In the genomic region with DNA sequence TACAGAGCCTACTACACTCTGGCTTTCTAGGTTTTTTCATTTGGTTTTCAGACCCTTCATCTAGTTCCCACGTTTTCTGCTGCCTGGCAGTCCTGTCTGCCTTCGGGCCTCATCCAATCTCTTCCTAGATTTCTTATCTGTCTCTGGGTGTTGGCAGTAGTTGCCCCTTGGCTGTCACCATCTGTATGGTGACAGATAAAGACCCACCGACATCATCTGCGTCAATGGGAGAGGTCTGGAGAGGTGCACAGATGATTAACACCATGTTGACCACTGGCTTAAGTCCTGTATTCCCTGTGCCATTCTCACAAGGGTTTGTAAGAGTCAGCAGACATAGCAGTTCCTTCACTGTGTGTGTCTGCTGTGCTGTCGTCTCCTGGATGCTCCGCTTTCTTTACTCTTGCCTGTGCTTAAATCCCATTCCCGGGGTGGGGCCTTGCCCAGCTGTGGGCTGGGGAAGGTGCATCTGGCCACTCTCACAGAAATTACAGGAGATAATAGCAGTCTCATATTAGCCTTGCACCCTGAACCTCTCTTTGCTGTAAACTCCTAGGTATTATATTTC, we compare ENCODE assay signal across 24 mouse cellular contexts.
DNase-seq lines count a peak whose midpoint lies in the region; ATAC-seq lines count a peak whose summit lies in the region.
"Had no signal": no experiment of that assay in that cellular context is flagged by ENCODE, and none has a peak within 500 bp of the region (broad histone marks: within the 10 kb centered on the region; RNA-seq: fewer than 3 reads in every experiment).

No protein-coding gene starts in this region.

- peak overlapping the region; percentile 26 for H3K27ac ChIP-seq in heart, embryonic 15.5 days
- H3K27ac ChIP-seq in liver, embryonic 12.5 days = peak overlapping the region; percentile 30; the same call in 1 of the 2 replicates
- H3K27ac ChIP-seq: forebrain, embryonic 10.5 days; hindbrain, embryonic 14.5 days; left cerebral cortex, adult 2 months; lung, embryonic 15.5 days; midbrain, embryonic 10.5 days had no signal

- no peaks in the 10 kb centered on the region for H3K27me3 ChIP-seq in heart, embryonic 15.5 days
- H3K27me3 ChIP-seq in liver, embryonic 12.5 days (replicated peaks) = no peaks in the 10 kb centered on the region
- H3K27me3 ChIP-seq: CH12.LX; lung, embryonic 15.5 days had no signal

- no peak overlapping the region for H3K4me3 ChIP-seq in heart, embryonic 15.5 days
- H3K4me3 ChIP-seq in liver, embryonic 12.5 days = no peak overlapping the region
- H3K4me3 ChIP-seq: forebrain, embryonic 10.5 days; left cerebral cortex, adult 2 months; lung, embryonic 15.5 days; midbrain, embryonic 10.5 days had no signal

- H3K4me2 ChIP-seq in heart, embryonic 15.5 days = no peak overlapping the region
- H3K4me2 ChIP-seq in liver, embryonic 12.5 days = no peak overlapping the region
- H3K4me2 ChIP-seq: hindbrain, embryonic 14.5 days; lung, embryonic 15.5 days had no signal

- 38% methylated on average over 7 of the region's 7 CpGs for WGBS in heart, embryonic 15.5 days
- 43% methylated on average over 7 of the region's 7 CpGs for WGBS in liver, embryonic 12.5 days (ENCODE audit: insufficient replicate concordance)

- DNase-seq in heart, adult 18-20 months = no peak
- DNase-seq in c-Kit-positive CD71-positive TER-119-negative erythroid progenitor cells, embryonic 14.5 days (ENCODE audit: low read depth) = peak; percentile 34
- no peak for DNase-seq in right cerebral cortex, postnatal 14 days
- DNase-seq: adrenal gland, postnatal 25 days; cerebellum, adult 11 months; cerebellum, adult 9-11 months; gastrocnemius, postnatal 10 days; heart, adult 11 months; heart, postnatal 36 days; kidney, adult 8-10 months; kidney, postnatal 10 days; lung, postnatal 36 days; spleen, adult 18-20 months had no signal

- no peak for ATAC-seq in heart, embryonic 15.5 days (replicated peaks; ENCODE audit: insufficient number of reproducible peaks, insufficient read depth, low FRiP score, low read depth)
- peak; percentile 88 for ATAC-seq in liver, embryonic 12.5 days
- peak; percentile 80 for ATAC-seq in megakaryocyte progenitor cell, adult 5-6 weeks (replicated peaks; ENCODE audit: poor library complexity)
- ATAC-seq in inflammation-experienced regulatory T-cells, adult 6 months = no peak
- ATAC-seq: forebrain, embryonic 16.5 days had no signal

- H3K9ac ChIP-seq in heart, embryonic 15.5 days = no peak overlapping the region
- no peak overlapping the region for H3K9ac ChIP-seq in liver, embryonic 12.5 days
- H3K9ac ChIP-seq: hindbrain, embryonic 14.5 days; lung, embryonic 15.5 days had no signal

- H3K9me3 ChIP-seq in heart, embryonic 15.5 days (replicated peaks) = no peaks in the 10 kb centered on the region
- H3K9me3 ChIP-seq in liver, embryonic 12.5 days (replicated peaks) = no peaks in the 10 kb centered on the region
- H3K9me3 ChIP-seq: forebrain, embryonic 10.5 days; lung, embryonic 15.5 days; midbrain, embryonic 10.5 days had no signal

- H3K36me3 ChIP-seq in heart, embryonic 15.5 days = peaks cover 28% of the 10 kb centered on the region
- H3K36me3 ChIP-seq in liver, embryonic 12.5 days = peaks cover 72% of the 10 kb centered on the region

- peaks cover 6% of the 10 kb centered on the region for H3K4me1 ChIP-seq in heart, embryonic 15.5 days (replicated peaks)
- H3K4me1 ChIP-seq in liver, embryonic 12.5 days = peaks cover 8% of the 10 kb centered on the region
- H3K4me1 ChIP-seq: forebrain, embryonic 10.5 days; lung, embryonic 15.5 days; midbrain, embryonic 10.5 days had no signal

Comparison
In these comparisons a context has a peak if more than half of its experiments do, and no peak if none do; other contexts are left out.
1. ATAC-seq: peak in liver, embryonic 12.5 days (single experiment) and megakaryocyte progenitor cell, adult 5-6 weeks (single experiment); none in heart, embryonic 15.5 days (single experiment) and inflammation-experienced regulatory T-cells, adult 6 months (single experiment).